Mouse (Mus musculus): ENCODE results near the gene Hist1h4d. TPM values are rescaled to one million over a fixed set of nuclear protein-coding genes. Genes with fewer than 3 reads are reported as not detected.
"Not testable (repeated sequence)": the region's sequence is repeated elsewhere in the genome, so short reads cannot be mapped to it uniquely, and the experiment has no call there.

Gene Hist1h4d
- total RNA-seq, 2 experiments from 2014 or later: 294 to 310 TPM

GRCm38 (mm10) chr13:23573034-23573897, 8.1 kb upstream of the Hist1h4d start:
- not testable (repeated sequence) for DNase-seq

DNA sequence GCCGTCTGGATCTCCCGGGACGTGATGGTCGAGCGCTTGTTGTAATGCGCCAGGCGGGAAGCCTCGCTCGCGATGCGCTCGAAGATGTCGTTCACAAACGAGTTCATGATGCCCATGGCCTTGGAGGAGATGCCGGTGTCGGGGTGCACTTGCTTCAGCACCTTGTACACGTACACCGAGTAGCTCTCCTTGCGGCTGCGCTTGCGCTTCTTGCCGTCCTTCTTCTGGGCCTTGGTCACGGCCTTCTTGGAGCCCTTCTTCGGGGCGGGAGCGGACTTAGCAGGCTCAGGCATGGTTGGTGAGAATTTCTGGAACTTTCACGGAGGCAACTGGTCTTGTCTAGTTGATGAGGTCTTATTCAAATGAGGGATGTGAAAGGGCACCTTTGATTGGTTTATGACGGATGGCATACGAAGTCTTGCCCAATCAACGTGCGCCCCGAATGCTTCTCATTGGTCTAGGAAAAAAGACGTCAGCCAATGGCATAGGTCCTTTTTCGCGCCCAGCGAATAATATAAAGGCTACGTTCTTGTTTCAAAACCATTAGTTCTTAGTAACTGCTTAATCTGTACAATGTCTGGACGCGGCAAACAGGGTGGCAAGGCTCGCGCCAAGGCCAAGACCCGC, 7.4 kb upstream of the Hist1h4d start, which contains the start of the genes Hist1h2bf and Hist1h2ad:
TSS of gene Hist1h2bf (minus strand) at position 299 of the 627 bp plus-strand sequence.
TSS of gene Hist1h2ad (plus strand) at position 484 of the 627 bp plus-strand sequence.
- peak; percentile 88 for DNase-seq

DNA sequence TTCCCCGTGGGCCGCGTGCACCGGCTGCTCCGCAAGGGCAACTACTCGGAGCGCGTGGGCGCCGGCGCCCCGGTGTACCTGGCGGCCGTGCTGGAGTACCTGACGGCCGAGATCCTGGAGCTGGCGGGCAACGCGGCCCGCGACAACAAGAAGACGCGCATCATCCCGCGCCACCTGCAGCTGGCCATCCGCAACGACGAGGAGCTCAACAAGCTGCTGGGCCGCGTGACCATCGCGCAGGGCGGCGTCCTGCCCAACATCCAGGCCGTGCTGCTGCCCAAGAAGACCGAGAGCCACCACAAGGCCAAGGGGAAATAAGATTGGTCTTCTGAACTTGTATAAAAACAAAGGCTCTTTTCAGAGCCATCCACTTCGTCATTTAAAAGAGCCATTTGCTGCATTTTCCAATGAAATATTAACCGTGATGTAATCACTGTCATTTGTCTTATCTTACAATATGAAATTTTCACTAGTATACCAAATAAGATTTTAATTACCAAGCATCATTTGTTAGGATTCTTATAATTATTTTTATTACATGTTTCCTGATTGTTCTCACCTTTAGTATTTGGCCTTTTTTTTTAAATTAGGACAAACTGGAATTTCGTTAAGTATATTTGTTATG, 6.7 kb upstream of the Hist1h4d start:
- DNase-seq: not testable (repeated sequence)

- peak; percentile 56 for DNase-seq
These were observed 6.0 kb upstream of the Hist1h4d start, which contains the start of gene Hist1h3d for GRCm38 (mm10) chr13:23575271-23575851. Hist1h3d (plus strand) TSS chr13:23575763.

GRCm38 (mm10) chr13:23575864-23576313, 5.5 kb upstream of the Hist1h4d start:
- not testable (repeated sequence) for DNase-seq

DNA sequence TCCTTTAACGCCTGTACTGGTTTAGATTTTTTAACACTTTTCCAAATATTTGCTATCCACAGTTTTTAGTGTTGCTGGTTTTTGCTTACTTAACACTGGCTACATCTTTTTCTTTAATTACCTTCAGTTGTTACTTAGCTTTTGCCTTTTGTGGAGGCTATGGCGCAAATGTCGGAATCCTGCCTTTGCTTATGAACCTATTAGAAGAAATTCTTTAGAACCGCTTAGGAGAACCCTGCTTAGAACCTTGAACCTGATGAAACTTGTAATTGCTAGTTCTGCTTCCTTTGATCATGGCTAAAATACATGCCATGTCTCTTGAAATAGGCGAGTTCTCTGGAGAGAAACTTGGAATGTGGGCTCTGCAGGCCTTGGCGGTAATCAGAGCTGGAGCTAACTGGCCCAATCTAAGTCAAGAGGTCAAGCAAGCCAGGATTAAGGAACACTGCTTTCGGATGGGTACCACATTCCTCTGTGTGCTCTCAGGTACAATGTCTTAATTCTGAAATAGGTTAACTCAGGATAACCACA, 5.0 kb upstream of the Hist1h4d start:
- no peak for DNase-seq

- DNase-seq: no peak
These were observed 4.3 kb upstream of the Hist1h4d start for GRCm38 (mm10) chr13:23576906-23577639.

DNA sequence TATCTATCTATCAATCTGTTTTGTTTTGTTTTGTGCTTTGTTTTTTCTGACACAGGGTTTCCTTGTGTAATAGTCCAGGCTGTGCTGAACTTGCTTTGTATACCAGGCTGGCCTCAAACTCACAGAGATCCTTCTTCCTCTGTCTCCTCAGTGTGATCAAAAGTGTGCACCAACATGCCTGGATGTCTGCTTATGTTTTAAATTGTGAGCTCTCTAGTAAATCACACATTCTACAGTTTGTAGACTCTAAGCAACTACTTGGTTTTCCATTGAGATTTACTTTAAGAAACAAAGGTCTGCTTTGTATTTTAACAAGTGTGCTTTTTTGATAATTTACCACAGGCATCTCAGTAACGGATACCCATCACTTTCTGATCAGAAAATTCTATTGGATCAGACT, 3.6 kb upstream of the Hist1h4d start:
- no peak for DNase-seq

DNA sequence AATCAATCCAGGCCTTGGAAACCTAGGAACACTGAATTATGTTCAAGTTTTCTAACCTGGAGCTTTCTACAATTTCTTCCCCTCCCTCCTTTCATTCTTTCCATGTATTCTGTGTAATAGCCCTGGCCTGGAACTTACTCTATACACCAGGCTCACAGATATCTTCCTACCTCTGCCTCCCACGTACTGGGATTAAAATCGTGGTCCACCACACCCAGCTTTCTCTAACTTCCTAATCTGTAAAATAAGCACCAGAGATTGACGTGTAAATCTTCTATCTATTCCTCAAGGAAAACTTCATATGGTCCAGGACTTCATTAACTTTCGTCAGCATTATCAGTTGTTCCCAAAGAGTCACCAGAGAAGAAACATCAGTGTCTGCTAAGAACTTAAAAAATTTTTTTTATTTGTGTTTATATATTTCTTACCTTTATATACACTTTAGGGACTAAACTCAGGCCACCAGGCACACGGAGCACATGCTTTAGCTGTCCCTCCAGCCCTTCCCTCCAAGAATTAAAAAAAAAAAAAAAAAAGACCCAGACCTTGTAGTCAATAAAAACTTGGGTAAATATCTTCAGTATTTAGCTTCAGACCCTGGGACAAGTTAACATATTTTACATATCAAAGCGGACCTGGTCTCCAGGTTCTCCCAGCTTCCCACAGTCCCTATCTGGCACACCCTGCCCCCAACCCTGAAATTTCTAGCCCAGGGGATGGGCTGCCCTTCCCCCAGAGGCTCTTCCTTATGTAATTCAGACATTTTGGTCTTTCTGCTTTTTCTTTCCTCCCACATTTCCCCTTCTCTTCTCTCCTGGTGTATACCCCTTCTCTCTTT, 1.0 kb downstream of the Hist1h4d start:
- no peak for DNase-seq

- no peak for DNase-seq
These were observed 2.1 kb downstream of the Hist1h4d start for GRCm38 (mm10) chr13:23583387-23584068.

GRCm38 (mm10) chr13:23584331-23584730, 2.9 kb downstream of the Hist1h4d start:
- no peak for DNase-seq

GRCm38 (mm10) chr13:23585029-23585441, 3.6 kb downstream of the Hist1h4d start:
- DNase-seq: peak; percentile 76

DNA sequence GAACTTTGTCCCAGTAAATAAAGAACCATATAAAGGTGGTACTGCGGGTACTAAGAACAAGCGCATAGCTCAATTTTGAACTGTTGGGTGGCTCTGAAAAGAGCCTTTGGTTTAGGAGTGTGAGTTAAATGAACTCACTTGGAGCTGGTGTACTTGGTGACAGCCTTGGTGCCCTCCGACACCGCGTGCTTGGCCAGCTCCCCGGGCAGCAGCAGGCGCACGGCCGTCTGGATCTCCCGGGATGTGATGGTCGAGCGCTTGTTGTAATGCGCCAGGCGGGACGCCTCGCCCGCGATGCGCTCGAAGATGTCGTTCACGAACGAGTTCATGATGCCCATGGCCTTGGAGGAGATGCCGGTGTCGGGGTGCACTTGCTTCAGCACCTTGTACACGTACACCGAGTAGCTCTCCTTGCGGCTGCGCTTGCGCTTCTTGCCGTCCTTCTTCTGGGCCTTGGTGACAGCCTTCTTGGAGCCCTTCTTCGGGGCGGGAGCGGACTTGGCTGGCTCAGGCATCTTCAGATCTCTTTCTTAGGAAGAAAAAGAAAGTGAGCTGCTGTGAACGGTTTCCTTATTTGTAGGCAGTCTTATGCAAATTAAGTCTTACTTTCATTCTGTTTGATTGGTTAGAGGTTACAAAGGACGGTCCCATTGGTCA, 4.2 kb downstream of the Hist1h4d start:
- DNase-seq: peak; percentile 64

- DNase-seq: no peak
These were observed 4.9 kb downstream of the Hist1h4d start for GRCm38 (mm10) chr13:23586099-23586939.

- DNase-seq: no peak
These were observed 5.5 kb downstream of the Hist1h4d start for GRCm38 (mm10) chr13:23586940-23587225.

- DNase-seq: no peak
These were observed 9.8 kb downstream of the Hist1h4d start for GRCm38 (mm10) chr13:23591206-23591605.

DNA sequence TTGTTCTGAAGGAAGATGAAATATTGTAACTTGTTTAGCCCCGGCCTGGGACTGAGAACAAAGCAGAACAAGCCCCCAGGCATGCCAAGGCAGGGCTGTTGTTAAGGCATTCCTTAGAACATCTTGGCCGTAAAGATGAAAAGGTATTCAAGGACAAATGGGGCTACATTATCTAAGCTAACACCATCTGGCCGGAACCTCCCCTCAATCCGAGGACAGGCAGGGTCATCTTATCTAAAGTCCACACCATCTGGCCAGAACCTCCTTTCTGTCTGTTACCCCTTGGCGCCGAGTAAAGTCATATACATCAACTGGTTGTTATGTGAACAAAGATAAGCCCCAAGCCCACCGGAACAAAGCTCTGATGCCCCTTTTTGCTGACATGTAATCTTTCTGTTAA, 10.5 kb downstream of the Hist1h4d start:
- DNase-seq: not testable (repeated sequence)

GRCm38 (mm10) chr13:23592614-23593013, 11.2 kb downstream of the Hist1h4d start:
- no peak for DNase-seq
